Mouse (Mus musculus): Measurements from ENCODE around the gene Wfdc15b.

Wfdc15b gene

GRCm38 (mm10) chr2:164180124-164180523, 41.3 kb downstream of the Wfdc15b start:
- peak; percentile 28 to 36 for DNase-seq (ENCODE audit: low spot score in 2 of 2)

GRCm38 (mm10) chr2:164177831-164178230, 43.6 kb downstream of the Wfdc15b start:
- no peak for DNase-seq (ENCODE audit: low spot score in 2 of 2)

- DNase-seq (ENCODE audit: low spot score in 2 of 2): no peak
These were observed 45.6 kb downstream of the Wfdc15b start for GRCm38 (mm10) chr2:164175850-164176249.

GRCm38 (mm10) chr2:164174649-164175395, 46.6 kb downstream of the Wfdc15b start:
- DNase-seq (ENCODE audit: low spot score in 2 of 2): peak; percentile 78 to 90

GRCm38 (mm10) chr2:164173394-164173793, 48.1 kb downstream of the Wfdc15b start:
- DNase-seq (ENCODE audit: low spot score in 2 of 2): no peak

- DNase-seq (ENCODE audit: low spot score in 2 of 2): no peak
These were observed 50.6 kb downstream of the Wfdc15b start, which contains the start of gene Kcns1 for GRCm38 (mm10) chr2:164170902-164171301. TSS of gene Kcns1 (minus strand) at chr2:164171113.

- DNase-seq (ENCODE audit: low spot score in 2 of 2): no peak
These were observed 51.1 kb downstream of the Wfdc15b start for GRCm38 (mm10) chr2:164170326-164170725.

GRCm38 (mm10) chr2:164168571-164168946, 52.9 kb downstream of the Wfdc15b start:
- peak; percentile 48 to 59 for DNase-seq (ENCODE audit: low spot score in 2 of 2)

GRCm38 (mm10) chr2:164167752-164168570, 53.5 kb downstream of the Wfdc15b start:
- no peak for DNase-seq (ENCODE audit: low spot score in 2 of 2)

- DNase-seq (ENCODE audit: low spot score in 2 of 2): no peak
These were observed 56.5 kb downstream of the Wfdc15b start for GRCm38 (mm10) chr2:164164941-164165340.
